Mouse (Mus musculus) heart, postnatal 36 days (tissue): ENCODE data around the gene Tbpl2. TPM values are rescaled to one million over a fixed set of nuclear protein-coding genes. Genes with fewer than 3 reads are reported as not detected.

Experiments
- DNase-seq, 2 experiments: peaks; one replicate each; pipeline ENCODE4 v3.0.0; 2021 to 2022
- intact Hi-C: fragments of 180-260 bp; cut with DNase I; formaldehyde crosslinking; loops from one replicate; pipeline ENCODE4 v1.15.1; 2025
- total RNA-seq, 2 experiments: library from RNA; stranded (reverse); gene quantifications; 2 replicates each; pipeline ENCODE4 v1.2.3; 2021

The Tbpl2 gene
- not detected for total RNA-seq

DNA sequence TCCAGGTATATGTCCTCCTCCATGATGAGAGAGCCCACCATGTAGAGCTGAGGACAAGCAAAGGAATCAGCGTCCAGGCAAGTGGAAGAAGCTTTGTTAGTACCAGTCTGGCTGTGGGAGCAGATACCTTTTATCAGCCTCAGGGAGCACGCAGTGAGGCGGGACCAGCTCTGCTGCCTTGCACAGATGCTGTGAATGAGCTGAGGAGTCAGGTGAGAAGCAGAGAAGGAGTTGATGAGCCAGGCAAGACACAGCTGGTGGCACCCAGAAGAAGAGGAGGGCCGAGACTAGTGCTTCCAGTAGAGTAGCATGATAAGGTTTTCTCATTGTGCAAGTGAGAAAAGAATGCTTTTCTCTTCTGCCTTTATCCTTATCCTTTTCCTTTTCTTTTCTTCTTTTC, at the start of gene Tbpl2:
Gene Tbpl2 (minus strand): TSS at position 101 of the 400 bp plus-strand sequence.
- intact Hi-C loops, result no loop called here
- DNase-seq, result no peak

DNA sequence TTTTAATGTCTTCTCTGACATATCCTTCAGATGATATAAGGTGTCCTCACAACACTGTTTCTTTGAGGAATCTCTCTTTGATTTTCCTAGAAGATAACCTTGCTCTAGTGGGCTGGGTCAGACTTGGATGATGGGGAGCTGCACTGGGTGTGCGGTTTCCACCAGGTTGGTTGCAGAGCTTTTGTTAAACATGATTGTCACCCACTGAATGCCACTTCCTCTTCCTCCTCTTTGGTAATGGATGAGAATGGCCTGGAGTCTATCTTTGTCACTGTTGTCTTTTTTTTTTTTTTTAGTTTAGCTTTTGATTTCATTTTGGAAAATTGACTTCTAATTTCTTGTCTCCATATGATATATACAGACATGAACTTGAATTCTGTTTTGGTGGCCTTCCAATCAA, 38.0 kb upstream of the Tbpl2 start:
- intact Hi-C loops, result no loop called here
- no peak for DNase-seq

DNA sequence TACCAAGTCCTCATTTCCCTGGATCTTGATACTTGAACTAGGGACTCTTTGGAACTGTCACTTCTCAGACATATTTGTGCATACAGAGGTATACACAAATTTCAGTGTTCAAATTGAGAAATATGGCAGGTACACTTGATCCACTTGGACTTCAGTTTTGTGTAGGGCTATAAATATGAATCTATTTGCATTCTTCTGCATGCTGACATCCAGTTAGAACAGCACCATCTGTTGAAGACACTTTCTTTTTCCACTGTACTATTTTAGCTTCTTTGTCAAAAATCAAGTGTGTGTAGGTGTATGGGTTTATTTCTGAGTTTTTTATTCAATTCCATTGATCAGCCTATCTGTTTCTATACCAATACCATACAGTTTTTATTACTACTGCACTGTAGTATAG, 12.7 kb upstream of the Tbpl2 start:
- no peak for DNase-seq
- intact Hi-C loops, result no loop called here

DNA sequence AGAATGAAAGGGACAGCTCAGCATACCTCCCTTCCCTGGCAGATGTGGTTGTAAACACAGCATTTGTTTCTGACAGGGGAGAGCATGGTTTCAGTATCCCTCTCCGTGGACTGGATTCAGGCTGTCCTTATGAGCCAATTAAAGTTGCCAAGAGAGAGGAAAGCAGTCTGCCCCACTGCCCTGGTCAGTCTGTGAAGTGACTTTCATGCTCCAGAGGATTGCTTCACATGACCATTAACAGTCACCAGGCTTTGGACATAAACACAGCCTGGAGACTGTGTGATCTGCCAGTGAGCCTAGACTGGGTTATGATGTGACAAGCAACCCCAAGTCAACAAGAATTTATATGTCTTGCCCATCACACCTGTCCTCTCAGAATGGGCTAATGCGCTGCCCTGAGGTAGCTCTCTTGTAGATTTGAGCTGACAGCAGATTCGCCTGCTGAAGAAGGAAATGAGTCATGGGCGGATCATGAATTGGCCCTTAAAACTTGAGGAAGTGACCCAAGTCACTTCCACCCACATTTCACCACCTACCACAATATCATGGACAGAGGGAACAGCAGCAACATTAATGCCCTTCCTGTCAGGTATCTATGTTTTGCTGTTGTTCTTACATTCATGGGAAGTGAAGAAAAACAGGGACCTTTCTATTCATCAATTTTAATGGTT, 7.4 kb upstream of the Tbpl2 start:
- intact Hi-C loops, result no loop called here
- no peak for DNase-seq

DNA sequence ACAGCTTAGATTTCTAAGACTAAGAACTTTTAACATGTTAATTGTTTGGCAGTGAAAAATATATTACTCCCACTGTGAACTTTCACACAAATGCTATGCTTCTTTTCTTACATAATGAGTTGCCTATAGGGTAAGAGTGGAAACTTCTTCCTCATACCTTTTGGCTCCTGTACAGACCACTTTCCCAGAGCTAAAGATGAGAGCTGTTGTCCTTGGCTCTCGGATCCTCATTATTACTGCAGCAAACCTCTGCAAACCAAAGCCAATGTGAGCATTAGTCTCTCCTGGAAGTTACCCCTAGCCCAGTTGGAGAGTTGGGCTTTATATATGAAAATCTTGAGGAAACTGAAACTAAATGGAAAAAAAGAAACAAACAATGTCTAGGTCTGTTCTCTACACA, 5.5 kb downstream of the Tbpl2 start:
- intact Hi-C loops, result no loop called here
- DNase-seq, result no peak

DNA sequence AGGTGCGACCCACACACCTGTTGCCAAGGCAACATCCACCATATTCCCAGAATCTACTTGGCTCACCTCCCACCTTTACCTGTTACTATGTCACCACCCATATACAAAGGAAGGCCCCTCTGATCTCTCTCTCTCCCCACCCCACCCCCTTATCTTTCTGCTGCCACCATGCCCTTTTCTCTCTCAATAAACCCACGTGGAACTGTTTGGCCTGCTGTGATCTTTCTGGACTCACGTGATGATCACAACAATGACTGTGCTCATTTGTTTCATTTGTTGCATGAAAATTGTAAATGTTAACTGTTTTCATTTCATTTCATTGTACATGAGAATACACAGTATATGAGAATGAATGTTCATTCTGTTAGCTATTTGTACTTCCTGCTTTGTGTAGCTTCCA, 45.9 kb downstream of the Tbpl2 start:
- intact Hi-C loops, result no loop called here
- DNase-seq, result no peak

DNA sequence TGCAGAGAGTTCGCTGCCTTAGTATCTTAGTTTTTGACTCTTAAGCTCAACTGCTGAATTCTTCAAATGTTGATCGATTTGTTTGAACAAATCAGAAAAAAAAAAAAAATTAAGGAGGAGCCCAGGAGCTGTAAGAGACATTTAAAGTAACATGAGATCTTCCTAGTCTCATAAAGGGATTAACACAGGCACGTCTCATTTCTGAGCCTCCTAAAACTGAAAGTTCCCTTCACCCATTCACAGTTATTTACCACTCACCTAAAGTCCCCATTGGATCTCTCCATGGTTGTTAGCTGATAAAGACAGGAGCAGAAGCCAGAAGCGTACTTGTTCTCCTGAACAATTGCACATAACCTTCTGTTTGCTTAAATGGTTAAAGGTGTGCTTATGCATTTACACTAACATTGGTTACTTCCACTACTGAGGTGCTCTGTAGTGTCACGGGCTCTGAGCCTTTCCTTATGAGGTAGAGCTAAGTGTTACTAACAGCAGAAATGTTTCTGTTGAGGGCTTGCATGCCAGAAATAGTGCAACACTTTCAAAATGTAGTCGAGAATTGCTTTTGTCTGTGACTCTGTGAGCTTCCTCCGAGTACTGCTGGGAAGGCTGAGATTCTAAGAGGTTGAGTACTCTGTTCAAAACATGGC, 46.9 kb downstream of the Tbpl2 start, which contains the start of gene Hnmt:
Gene Hnmt (minus strand): TSS at position 51 of the 647 bp plus-strand sequence.
- intact Hi-C loops, result no loop called here
- DNase-seq, result peak in 1 of 2 experiments; percentile 2

DNA sequence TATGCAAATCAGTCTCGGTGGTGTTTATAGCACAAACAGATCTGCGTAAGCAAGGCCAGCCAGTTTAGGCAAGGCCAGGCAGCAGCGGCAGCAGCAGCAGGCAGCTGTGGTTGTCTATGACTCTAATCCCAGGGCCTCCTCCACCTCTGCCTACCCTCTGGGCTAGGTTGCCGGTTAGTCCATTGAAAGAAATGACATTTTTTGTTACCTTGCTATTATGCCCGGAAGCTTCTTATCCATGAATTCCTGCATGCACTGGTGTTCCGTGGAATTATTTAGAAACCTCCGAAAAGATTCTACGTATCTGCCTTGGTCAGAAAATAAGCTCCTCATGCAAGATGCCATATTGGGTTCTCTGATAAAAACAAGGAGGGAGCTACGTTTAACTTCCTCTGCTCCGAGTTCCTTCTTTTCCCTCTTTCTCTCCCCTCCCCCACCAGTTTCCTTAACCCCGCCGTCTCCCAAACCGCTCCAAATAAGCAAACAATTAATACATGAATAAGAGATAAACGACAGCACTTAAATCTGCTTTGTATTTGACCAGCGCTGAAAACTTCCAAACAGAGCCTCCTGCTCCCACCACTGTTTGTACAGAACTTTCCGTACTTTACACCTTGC, 47.8 kb downstream of the Tbpl2 start:
- intact Hi-C loops, result no loop called here
- peak; percentile 51 to 58 for DNase-seq

DNA sequence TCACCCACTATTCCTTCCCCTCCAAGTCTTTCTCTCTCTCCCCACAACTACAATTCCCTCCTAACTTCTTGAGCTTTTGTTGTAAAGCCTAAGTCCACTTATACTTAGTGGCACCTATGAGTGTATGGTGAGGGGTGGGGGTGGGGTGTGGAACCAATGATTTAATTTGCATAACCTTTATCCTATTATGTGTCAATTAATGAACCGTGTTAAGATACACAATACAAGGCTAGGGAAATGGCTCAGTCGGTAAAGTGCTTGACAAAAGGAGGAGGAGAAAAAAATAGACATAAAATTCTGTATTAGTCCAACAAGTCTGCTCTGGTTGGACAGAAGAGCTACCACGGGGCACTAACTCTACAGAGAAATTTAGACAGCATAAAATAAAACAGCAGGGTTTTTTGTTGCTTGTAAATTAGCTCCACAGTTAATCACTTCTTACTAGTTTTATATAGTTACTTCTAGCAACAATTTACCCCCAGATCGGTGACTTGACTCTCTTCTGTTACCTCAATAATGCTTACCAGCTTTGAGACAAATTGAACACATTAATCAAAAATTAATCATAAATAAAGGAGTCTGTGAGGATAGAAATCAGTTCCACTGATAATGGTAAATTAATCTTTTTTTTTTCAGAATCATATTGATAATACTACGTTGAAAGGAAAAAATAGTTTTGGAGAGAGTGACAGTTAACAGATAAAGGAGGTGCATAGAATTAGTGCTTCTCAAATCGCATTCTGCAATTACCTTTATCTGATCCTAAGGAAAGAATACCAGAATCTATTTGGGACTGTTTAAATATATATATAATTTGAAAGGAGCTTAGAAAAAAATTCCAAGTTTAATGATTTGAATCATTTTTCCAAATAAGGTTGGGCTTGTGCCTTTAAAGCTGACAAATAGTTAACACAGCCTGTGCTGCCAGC, 48.6 kb downstream of the Tbpl2 start:
- no peak for DNase-seq
- intact Hi-C loops, result no loop called here

DNA sequence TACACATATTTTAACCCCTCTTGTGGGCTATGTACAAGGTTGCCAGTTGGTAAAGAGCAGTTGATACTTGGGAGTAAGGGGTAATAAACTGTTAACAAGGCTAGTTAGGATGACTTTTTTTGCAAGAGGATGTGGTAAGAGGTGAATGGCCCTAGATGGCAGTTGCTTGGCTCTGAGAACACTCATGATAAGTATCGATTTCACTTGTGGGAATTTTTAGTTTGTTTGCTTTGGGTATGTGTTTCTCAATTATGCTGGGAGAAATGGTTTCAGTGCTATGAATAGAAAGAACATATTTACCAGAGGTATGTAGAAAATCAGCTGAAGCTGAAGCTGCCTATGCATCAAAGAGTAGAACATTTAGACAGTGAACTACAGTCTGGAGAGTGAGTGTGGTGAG, 53.5 kb downstream of the Tbpl2 start:
- intact Hi-C loops, result no loop called here
- no peak for DNase-seq

DNA sequence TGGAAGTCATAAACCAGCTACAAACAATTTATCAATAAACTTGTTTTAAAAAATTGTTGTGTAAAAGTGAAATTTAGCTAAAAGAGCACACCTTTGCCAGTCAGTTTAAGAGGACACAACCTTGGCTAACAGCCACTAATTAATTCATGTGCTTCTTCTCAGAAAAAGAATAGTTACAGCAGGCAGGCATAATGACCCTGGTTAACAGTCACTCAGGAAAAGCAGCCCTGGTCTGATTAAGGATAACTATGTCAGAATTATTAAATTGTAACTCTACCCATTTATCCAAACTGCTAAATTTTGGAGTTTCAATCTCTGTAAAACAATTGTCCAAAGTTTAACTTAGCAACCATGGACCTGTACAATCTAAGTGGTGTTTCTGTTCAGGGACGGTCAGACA, 55.9 kb downstream of the Tbpl2 start:
- DNase-seq, result no peak
- intact Hi-C loops, result no loop called here

Other genes with a start within 250 kb of the Tbpl2 start
- 10 to 100 TPM; 15.2 TPM for gene Hnmt, start 47.2 kb downstream of the Tbpl2 start, total RNA-seq
- not detected for gene Il1f8, start 56.6 kb upstream of the Tbpl2 start, total RNA-seq
- gene Il1f9, start 89.9 kb upstream of the Tbpl2 start, total RNA-seq, result not detected
- not detected for gene Il1f6, start 118.8 kb upstream of the Tbpl2 start, total RNA-seq
- gene Il1f5, start 180.4 kb upstream of the Tbpl2 start, total RNA-seq, result not detected
- not detected for gene Il1f10, start 194.6 kb upstream of the Tbpl2 start, total RNA-seq
- under 1 TPM; 0.14 to 0.25 TPM for gene Il1rn, start 240.3 kb upstream of the Tbpl2 start, total RNA-seq